Mouse (Mus musculus) macrophage (primary cell): Measurements from ENCODE around the gene Slfn2. TPM values are rescaled to one million over a fixed set of nuclear protein-coding genes. Genes with fewer than 3 reads are reported as not detected.
"Not testable (repeated sequence)": the region's sequence is repeated elsewhere in the genome, so short reads cannot be mapped to it uniquely, and the experiment has no call there.

Experiments
- H3K27ac ChIP-seq: fragments of 350-480 bp; formaldehyde crosslinking; 2 replicates; pipeline ENCODE4 v1.9.0; 2021
- H3K36me3 ChIP-seq: fragments of 350-480 bp; formaldehyde crosslinking; 2 replicates; pipeline ENCODE4 v1.9.0; 2021; ENCODE audit errors: inconsistent target
- H3K4me3 ChIP-seq: fragments of 350-480 bp; formaldehyde crosslinking; 2 replicates; pipeline ENCODE4 v1.9.0; 2021; ENCODE audit errors: inconsistent target
- H3K79me2 ChIP-seq: fragments of 350-480 bp; formaldehyde crosslinking; 2 replicates; pipeline ENCODE4 v1.9.0; 2021; ENCODE audit errors: inconsistent target
- WGBS: methylation state at CpG from one replicate; pipeline ENCODE4 v1.1.7; 2026; ENCODE audit warnings: inconsistent platforms; ENCODE audit not compliant: missing documents; 5-methylcytosine and 5-hydroxymethylcytosine counted together
- polyA plus RNA-seq: library from polyadenylated mRNA; stranded (reverse); fragments of 250-400 nt; gene quantifications from 3 replicates; pipeline ENCODE4 v1.2.4, GENCODE M21; 2018; ENCODE audit warnings: inconsistent platforms
- total RNA-seq, 78 experiments: library from RNA; depleted of rRNA; stranded (reverse); fragments of 250-400 nt; gene quantifications; 1 replicate in 9 of 78; 2 replicates in 24 of 78; 3 replicates in 43 of 78; 4 replicates in 2 of 78; pipeline ENCODE4 v1.2.4; 2018; ENCODE audit warnings: inconsistent platforms in 56 of 78

The Slfn2 gene
- total RNA-seq (2018; cell fraction: chromatin; rRNA removed), result 100 to 1,000 TPM; 204 to 973 (median 602) TPM
- total RNA-seq (2018; cell fraction: cytosol; rRNA removed), result 1,000 to 10,000 TPM in 20 of 26 experiments, 100 to 1,000 TPM in 6; 511 to 2,505 (median 1,185) TPM
- 1,000 to 10,000 TPM in 19 of 26 experiments, 100 to 1,000 TPM in 7; 398 to 1,812 (median 1,263) TPM for total RNA-seq (2018; cell fraction: nucleus; rRNA removed)
- 335 to 670 TPM (median 455 TPM) in 3 replicates for polyA plus RNA-seq

- 25% methylated on average over 2 of the region's 2 CpGs for WGBS
- H3K27ac ChIP-seq, result peak within 1 kb of the TSS; percentile 99
These were observed at the start of gene Slfn2 for GRCm38 (mm10) chr11:83064946-83065345. TSS of gene Slfn2 (plus strand) at chr11:83065112.

GRCm38 (mm10) chr11:83016093-83016492 is 48.8 kb upstream of the Slfn2 start:
- Histone ChIP-seq H3K4me3 (no peak overlapping the region), H3K79me2 (peaks cover 96% of the 10 kb centered on the region)

More at GRCm38 (mm10) chr11:83064946-83065345, at the start of gene Slfn2:
- Histone ChIP-seq H3K36me3 (peaks cover 22% of the 10 kb centered on the region), H3K79me2 (peaks cover 53% of the 10 kb centered on the region), H3K4me3 (peak within 1 kb of the TSS; percentile 95)

GRCm38 (mm10) chr11:83019561-83020519 is 45.1 kb upstream of the Slfn2 start:
- H3K27ac ChIP-seq, result peak overlapping the region; percentile 99
- peaks cover 58% of the 10 kb centered on the region for H3K79me2 ChIP-seq
- H3K4me3 ChIP-seq, result peak overlapping the region; percentile 83
- 16% methylated on average over 14 of the region's 18 CpGs for WGBS
- H3K36me3 ChIP-seq, result peaks cover 30% of the 10 kb centered on the region

More at GRCm38 (mm10) chr11:83016093-83016492, 48.8 kb upstream of the Slfn2 start:
- Histone ChIP-seq H3K36me3 (peaks cover 67% of the 10 kb centered on the region), H3K27ac (no peak overlapping the region)

GRCm38 (mm10) chr11:83020621-83021020 is 44.3 kb upstream of the Slfn2 start, which contains the start of gene Slfn8:
TSS of gene Slfn8 (minus strand) at chr11:83020810.
- H3K4me3 ChIP-seq, result peak within 1 kb of the TSS; percentile 83
- peaks cover 22% of the 10 kb centered on the region for H3K36me3 ChIP-seq
- 0% methylated on average over 5 of the region's 5 CpGs for WGBS
- H3K27ac ChIP-seq, result peak within 1 kb of the TSS; percentile 99
- H3K79me2 ChIP-seq, result peaks cover 50% of the 10 kb centered on the region

GRCm38 (mm10) chr11:83038686-83039085 is 26.2 kb upstream of the Slfn2 start:
- WGBS, result 83% methylated on average over 3 of the region's 3 CpGs
- H3K4me3 ChIP-seq, result not testable (repeated sequence)
- peaks cover 40% of the 10 kb centered on the region for H3K36me3 ChIP-seq
- peak overlapping the region; percentile 96 for H3K27ac ChIP-seq
- H3K79me2 ChIP-seq, result peaks cover 53% of the 10 kb centered on the region

GRCm38 (mm10) chr11:83039156-83039555 is 25.8 kb upstream of the Slfn2 start:
- peaks cover 35% of the 10 kb centered on the region for H3K36me3 ChIP-seq
- peaks cover 49% of the 10 kb centered on the region for H3K79me2 ChIP-seq
- peak overlapping the region; percentile 54 for H3K4me3 ChIP-seq
- WGBS, result 55% methylated on average over 1 of the region's 1 CpGs
- H3K27ac ChIP-seq, result peak overlapping the region; percentile 96

GRCm38 (mm10) chr11:83039796-83040195 is 25.1 kb upstream of the Slfn2 start:
- Histone ChIP-seq H3K4me3 (peak overlapping the region; percentile 54), H3K79me2 (peaks cover 42% of the 10 kb centered on the region), H3K27ac (peak overlapping the region; percentile 96), H3K36me3 (peaks cover 28% of the 10 kb centered on the region)
- WGBS, result 5% methylated on average over 19 of the region's 19 CpGs

- H3K27ac ChIP-seq, result peak overlapping the region; percentile 96
- no CpG with 5 or more reads among the region's 1 CpGs for WGBS
These were observed 24.6 kb upstream of the Slfn2 start for GRCm38 (mm10) chr11:83040325-83040724.

GRCm38 (mm10) chr11:83041000-83041399 is 23.9 kb upstream of the Slfn2 start:
- H3K79me2 ChIP-seq, result peaks cover 30% of the 10 kb centered on the region
- peaks cover 16% of the 10 kb centered on the region for H3K36me3 ChIP-seq
- H3K4me3 ChIP-seq, result no peak overlapping the region
- H3K27ac ChIP-seq, result peak overlapping the region; percentile 96

More at GRCm38 (mm10) chr11:83040325-83040724, 24.6 kb upstream of the Slfn2 start:
- Histone ChIP-seq H3K79me2 (peaks cover 37% of the 10 kb centered on the region), H3K36me3 (peaks cover 23% of the 10 kb centered on the region), H3K4me3 (peak overlapping the region; percentile 54)

GRCm38 (mm10) chr11:83043891-83044290 is 21.0 kb upstream of the Slfn2 start:
- 93% methylated on average over 3 of the region's 4 CpGs for WGBS
- Histone ChIP-seq H3K79me2 (peaks cover 1% of the 10 kb centered on the region), H3K4me3 (no peak overlapping the region), H3K36me3 (no peaks in the 10 kb centered on the region), H3K27ac (peak overlapping the region; percentile 98)

- H3K36me3 ChIP-seq, result no peaks in the 10 kb centered on the region
- 7% methylated on average over 3 of the region's 3 CpGs for WGBS
- H3K79me2 ChIP-seq, result no peaks in the 10 kb centered on the region; the same call in 1 of the 2 replicates
- H3K27ac ChIP-seq, result peak overlapping the region; percentile 98
- no peak overlapping the region for H3K4me3 ChIP-seq
These were observed 19.3 kb upstream of the Slfn2 start for GRCm38 (mm10) chr11:83045642-83046041.

GRCm38 (mm10) chr11:83057863-83058262 is 7.0 kb upstream of the Slfn2 start:
- Histone ChIP-seq H3K27ac (no peak overlapping the region), H3K4me3 (no peak overlapping the region), H3K79me2 (no peaks in the 10 kb centered on the region; the same call in 1 of the 2 replicates), H3K36me3 (no peaks in the 10 kb centered on the region)
- WGBS, result 0% methylated on average over 5 of the region's 5 CpGs

- no peak overlapping the region for H3K27ac ChIP-seq
- whole genome bisulfite sequencing, result 100% methylated on average over 5 of the region's 5 CpGs
- H3K36me3 ChIP-seq, result no peaks in the 10 kb centered on the region
- H3K4me3 ChIP-seq, result no peak overlapping the region
- H3K79me2 ChIP-seq, result peaks cover 9% of the 10 kb centered on the region
These were observed 4.4 kb upstream of the Slfn2 start for GRCm38 (mm10) chr11:83060412-83061020.

GRCm38 (mm10) chr11:83061806-83062205 is 3.1 kb upstream of the Slfn2 start:
- H3K27ac ChIP-seq, result no peak overlapping the region
- 97% methylated on average over 7 of the region's 7 CpGs for WGBS
- no peak overlapping the region for H3K4me3 ChIP-seq
- H3K79me2 ChIP-seq, result peaks cover 22% of the 10 kb centered on the region
- no peaks in the 10 kb centered on the region for H3K36me3 ChIP-seq
